Mouse (Mus musculus) testis, adult 2 months (tissue): Measurements from ENCODE around the gene Cass4. TPM values are rescaled to one million over a fixed set of nuclear protein-coding genes. Genes with fewer than 3 reads are reported as not detected.
A peak's percentile ranks its signal among the peaks of the same experiment; 100 is the strongest.

Experiments used
- H3K27ac ChIP-seq: fragments of 200-500 bp; 2 replicates; pipeline ENCODE4 v1.5.1; 2012; ENCODE audit warnings: low read depth, low read length; ENCODE audit not compliant: control insufficient read depth, insufficient read depth
- H3K27me3 ChIP-seq: fragments of 200-500 bp; 2 replicates; pipeline ENCODE4 v1.6.1; 2012; ENCODE audit warnings: mild to moderate bottlenecking, low read length, moderate library complexity; ENCODE audit not compliant: control insufficient read depth, insufficient read depth
- H3K36me3 ChIP-seq: fragments of 200-500 bp; 2 replicates; pipeline ENCODE4 v1.6.1; 2012; ENCODE audit warnings: mild to moderate bottlenecking, low read length; ENCODE audit not compliant: control insufficient read depth, insufficient read depth
- H3K4me1 ChIP-seq: fragments of 200-500 bp; 2 replicates; pipeline ENCODE4 v1.6.1; 2012; ENCODE audit warnings: low read length; ENCODE audit not compliant: control insufficient read depth, insufficient read depth
- H3K4me3 ChIP-seq: fragments of 200-500 bp; 2 replicates; pipeline ENCODE4 v1.5.1; 2012; ENCODE audit warnings: low read depth, mild to moderate bottlenecking, low read length, moderate library complexity, mixed read lengths; ENCODE audit not compliant: control insufficient read depth
- CTCF ChIP-seq: fragments of 200-500 bp; IDR thresholded peaks from 2 replicates; pipeline ENCODE4 v1.5.1; 2012; ENCODE audit warnings: low read depth, mild to moderate bottlenecking, inconsistent platforms, low read length, moderate library complexity; ENCODE audit not compliant: control insufficient read depth, insufficient read depth, insufficient replicate concordance
- POLR2A ChIP-seq: fragments of 200-500 bp; IDR thresholded peaks from 2 replicates; pipeline ENCODE4 v1.6.1; 2012; ENCODE audit warnings: low read depth, mild to moderate bottlenecking, inconsistent platforms, low read length, moderate library complexity; ENCODE audit not compliant: control insufficient read depth
- polyA plus RNA-seq: library from polyadenylated mRNA; depleted of rRNA; stranded (reverse); fragments of >200 nt; gene quantifications from 2 replicates; pipeline ENCODE4 v1.2.3, GENCODE M21; 2012

Gene Cass4
- polyA plus RNA-seq, 1 experiment, result 0.31 TPM

- Histone ChIP-seq H3K36me3 (no peaks in the 10 kb centered on the region), H3K4me1 (no peaks in the 10 kb centered on the region), H3K4me3 (peak overlapping the region; percentile 72), H3K27me3 (no peaks in the 10 kb centered on the region), H3K27ac (peak overlapping the region; percentile 78; the same call in 1 of the 2 replicates)
- TF ChIP-seq POLR2A (no peak), CTCF (no peak)
Measured at GRCm38 (mm10) chr2:172468346-172468819, 74.8 kb downstream of the Cass4 start.

- Histone ChIP-seq H3K4me1 (no peaks in the 10 kb centered on the region; the same call in 1 of the 2 replicates), H3K27ac (peak within 1 kb of the TSS; percentile 65), H3K27me3 (no peaks in the 10 kb centered on the region), H3K36me3 (no peaks in the 10 kb centered on the region), H3K4me3 (peak within 1 kb of the TSS; percentile 95)
- TF ChIP-seq POLR2A (peak; percentile 87; the same call in 1 of the 2 replicates), CTCF (no peak)
Measured at GRCm38 (mm10) chr2:172472318-172472717, 78.7 kb downstream of the Cass4 start, which contains the start of gene Fam209. Gene Fam209 (plus strand): TSS chr2:172472520.

GRCm38 (mm10) chr2:172473591-172473990 is 80.0 kb downstream of the Cass4 start:
- Histone ChIP-seq H3K36me3 (no peaks in the 10 kb centered on the region), H3K27me3 (no peaks in the 10 kb centered on the region), H3K4me3 (peak overlapping the region; percentile 95), H3K4me1 (no peaks in the 10 kb centered on the region; the same call in 1 of the 2 replicates), H3K27ac (peak overlapping the region; percentile 66)
- TF ChIP-seq POLR2A (no peak), CTCF (no peak)

GRCm38 (mm10) chr2:172474970-172475369 is 81.4 kb downstream of the Cass4 start:
- Histone ChIP-seq H3K4me1 (no peaks in the 10 kb centered on the region; the same call in 1 of the 2 replicates), H3K27me3 (no peaks in the 10 kb centered on the region), H3K27ac (no peak overlapping the region; the same call in 1 of the 2 replicates), H3K4me3 (peak overlapping the region; percentile 79), H3K36me3 (no peaks in the 10 kb centered on the region)
- TF ChIP-seq CTCF, result peak; percentile 31; the same call in 1 of the 2 replicates
- TF ChIP-seq POLR2A, result no peak

- Histone ChIP-seq H3K4me3 (peak overlapping the region; percentile 62), H3K36me3 (no peaks in the 10 kb centered on the region), H3K27me3 (no peaks in the 10 kb centered on the region), H3K4me1 (no peaks in the 10 kb centered on the region; the same call in 1 of the 2 replicates), H3K27ac (no peak overlapping the region)
- TF ChIP-seq POLR2A (no peak), CTCF (no peak)
Measured at GRCm38 (mm10) chr2:172476707-172477260, 83.2 kb downstream of the Cass4 start.

GRCm38 (mm10) chr2:172477350-172477749 is 83.8 kb downstream of the Cass4 start:
- H3K4me1 ChIP-seq, result no peaks in the 10 kb centered on the region; the same call in 1 of the 2 replicates
- no peak overlapping the region for H3K27ac ChIP-seq
- no peaks in the 10 kb centered on the region for H3K27me3 ChIP-seq
- H3K36me3 ChIP-seq, result no peaks in the 10 kb centered on the region
- no peak overlapping the region for H3K4me3 ChIP-seq
- no peak for TF ChIP-seq CTCF
- no peak for TF ChIP-seq POLR2A

- Histone ChIP-seq H3K27me3 (no peaks in the 10 kb centered on the region), H3K4me3 (no peak overlapping the region), H3K36me3 (no peaks in the 10 kb centered on the region), H3K27ac (no peak overlapping the region), H3K4me1 (no peaks in the 10 kb centered on the region; the same call in 1 of the 2 replicates)
- no peak for TF ChIP-seq POLR2A
- no peak; the same call in 1 of the 2 replicates for TF ChIP-seq CTCF
Measured at GRCm38 (mm10) chr2:172477860-172478259, 84.3 kb downstream of the Cass4 start.
